In genomic region chr8:79331017-79331416, GRCm38 (mm10) we compare ENCODE assay signal across 18 mouse cellular contexts. TPM values are rescaled to one million over a fixed set of nuclear protein-coding genes. Genes with fewer than 3 reads are reported as not detected.
DNase-seq lines count a peak whose midpoint lies in the region; ATAC-seq lines count a peak whose summit lies in the region.
"Had no signal": no experiment of that assay in that cellular context is flagged by ENCODE, and none has a peak within 500 bp of the region (broad histone marks: within the 10 kb centered on the region; RNA-seq: fewer than 3 reads in every experiment).

No protein-coding gene starts in this region.

- H3K27me3 ChIP-seq in heart, embryonic 13.5 days (replicated peaks) = no peaks in the 10 kb centered on the region
- no peaks in the 10 kb centered on the region for H3K27me3 ChIP-seq in heart, embryonic 12.5 days (replicated peaks)
- H3K27me3 ChIP-seq in intestine, embryonic 15.5 days (replicated peaks) = no peaks in the 10 kb centered on the region
- H3K27me3 ChIP-seq: embryonic facial prominence, embryonic 15.5 days; forebrain, embryonic 15.5 days; hindbrain, embryonic 15.5 days had no signal

- peaks cover 5% of the 10 kb centered on the region; the same call in 1 of the 2 replicates for H3K9me3 ChIP-seq in heart, embryonic 13.5 days
- H3K9me3 ChIP-seq in heart, embryonic 12.5 days (replicated peaks) = peaks cover 13% of the 10 kb centered on the region
- H3K9me3 ChIP-seq in intestine, embryonic 15.5 days = no peaks in the 10 kb centered on the region
- H3K9me3 ChIP-seq: embryonic facial prominence, embryonic 15.5 days; forebrain, embryonic 15.5 days; hindbrain, embryonic 15.5 days had no signal

- H3K4me2 ChIP-seq in heart, embryonic 13.5 days = no peak overlapping the region
- no peak overlapping the region for H3K4me2 ChIP-seq in heart, embryonic 12.5 days
- no peak overlapping the region for H3K4me2 ChIP-seq in intestine, embryonic 15.5 days (replicated peaks)
- H3K4me2 ChIP-seq: embryonic facial prominence, embryonic 15.5 days; forebrain, embryonic 15.5 days; hindbrain, embryonic 15.5 days had no signal

- H3K4me3 ChIP-seq in heart, embryonic 13.5 days = no peak overlapping the region
- H3K4me3 ChIP-seq in heart, embryonic 12.5 days = no peak overlapping the region
- no peak overlapping the region for H3K4me3 ChIP-seq in intestine, embryonic 15.5 days (replicated peaks)
- H3K4me3 ChIP-seq: embryonic facial prominence, embryonic 15.5 days; erythroblast, embryonic 14.5 days; forebrain, embryonic 15.5 days; hindbrain, embryonic 15.5 days had no signal

- intact Hi-C loops in gastrocnemius, postnatal 14 days (cut with DNase I; ENCODE audit: low total_unique reads) = no loop called here
- intact Hi-C loops in heart, postnatal 14 days (cut with DNase I) = no loop called here

- 50% methylated on average over 9 of the region's 9 CpGs for WGBS in heart, embryonic 13.5 days
- WGBS in heart, embryonic 12.5 days = 65% methylated on average over 9 of the region's 9 CpGs
- WGBS in intestine, embryonic 15.5 days = 70% methylated on average over 9 of the region's 9 CpGs

- 0 out of 2 replicates have a peak, but pooled peaks cover 5% of the 10 kb centered on the region for H3K36me3 ChIP-seq in heart, embryonic 13.5 days
- H3K36me3 ChIP-seq in heart, embryonic 12.5 days = peaks cover 9% of the 10 kb centered on the region
- no peaks in the 10 kb centered on the region for H3K36me3 ChIP-seq in intestine, embryonic 15.5 days
- H3K36me3 ChIP-seq: embryonic facial prominence, embryonic 15.5 days; forebrain, embryonic 15.5 days; hindbrain, embryonic 15.5 days had no signal

- ATAC-seq in heart, embryonic 13.5 days (ENCODE audit: extremely low read depth, insufficient number of reproducible peaks, low FRiP score, low TSS enrichment) = no peak
- ATAC-seq in heart, embryonic 12.5 days (ENCODE audit: insufficient number of reproducible peaks, low FRiP score) = no peak
- no peak for ATAC-seq in intestine, embryonic 15.5 days
- ATAC-seq: forebrain, embryonic 15.5 days; intestine, postnatal 0 days had no signal

- no peak overlapping the region for H3K9ac ChIP-seq in heart, embryonic 13.5 days
- H3K9ac ChIP-seq in heart, embryonic 12.5 days = no peak overlapping the region
- H3K9ac ChIP-seq in intestine, embryonic 15.5 days = no peak overlapping the region
- H3K9ac ChIP-seq: embryonic facial prominence, embryonic 15.5 days; forebrain, embryonic 15.5 days; hindbrain, embryonic 15.5 days had no signal

- peak; percentile 57 for DNase-seq in gastrocnemius, adult 18-20 months (ENCODE audit: low spot score)
- DNase-seq in gastrocnemius, postnatal 14 days = no peak
- DNase-seq in heart, postnatal 4 days = peak; percentile 38
- DNase-seq in heart, postnatal 14 days = no peak
- DNase-seq in gonadal fat pad, adult 2 months (ENCODE audit: low read depth) = peak; percentile 54
- DNase-seq: adrenal gland, adult 2 months; adrenal gland, postnatal 25 days; cerebellum, adult 18-20 months; cerebellum, postnatal 10 days; kidney, adult 8-10 months had no signal

- H3K4me1 ChIP-seq in heart, embryonic 13.5 days = peaks cover 17% of the 10 kb centered on the region
- H3K4me1 ChIP-seq in heart, embryonic 12.5 days (replicated peaks) = peaks cover 12% of the 10 kb centered on the region
- no peaks in the 10 kb centered on the region for H3K4me1 ChIP-seq in intestine, embryonic 15.5 days (replicated peaks)
- H3K4me1 ChIP-seq: forebrain, embryonic 15.5 days; hindbrain, embryonic 15.5 days had no signal

- 0 out of 2 replicates have a peak overlapping the region, but pooled peaks have one; percentile 48 for H3K27ac ChIP-seq in heart, embryonic 13.5 days (replicated peaks)
- no peak overlapping the region for H3K27ac ChIP-seq in heart, embryonic 12.5 days (ENCODE audit: poor library complexity, severe bottlenecking)
- H3K27ac ChIP-seq in intestine, embryonic 15.5 days = no peak overlapping the region
- H3K27ac ChIP-seq: embryonic facial prominence, embryonic 15.5 days; forebrain, embryonic 15.5 days; hindbrain, embryonic 15.5 days had no signal

RNA-seq across cellular contexts. Expression of gene Mmaa, which starts 36.3 kb away (rescaled TPM):
- total RNA-seq in gastrocnemius, adult 18-20 months (2021) = 10 to 100 TPM; 17.3 to 19.3 TPM
- 10 to 100 TPM; 15.3 to 15.8 TPM for total RNA-seq in gastrocnemius, postnatal 14 days (2021)
- 13.1 and 14.2 TPM in 2 replicates for polyA plus RNA-seq in heart, embryonic 13.5 days (2015; fragmentation: Nextera tagmentation; extraction: Ambion mirVana)
- 11.1 and 12.1 TPM in 2 replicates for polyA plus RNA-seq in heart, embryonic 12.5 days (2016; fragmentation: Nextera tagmentation; extraction: Ambion mirVana)
- 10 to 100 TPM; 19.0 to 20.1 TPM for total RNA-seq in heart, postnatal 4 days (2021)
- total RNA-seq in heart, postnatal 14 days (2021) = 10 to 100 TPM; 30.5 to 32.0 TPM
- 7.3 and 8.4 TPM in 2 replicates for polyA plus RNA-seq in gonadal fat pad, adult 2 months (2012; rRNA removed)
- polyA plus RNA-seq in intestine, embryonic 15.5 days (2015; fragmentation: Nextera tagmentation; extraction: Ambion mirVana) = 12.8 and 13.5 TPM in 2 replicates

Comparison
In these comparisons a context has a peak if more than half of its experiments do, and no peak if none do; other contexts are left out.
1. DNase-seq: peak in gastrocnemius, adult 18-20 months (single experiment), heart, postnatal 4 days (single experiment) and gonadal fat pad, adult 2 months (single experiment); none in gastrocnemius, postnatal 14 days (single experiment) and heart, postnatal 14 days (0 of 2).